Mouse (Mus musculus): ENCODE data around the gene Srr.

Srr gene

GRCm38 (mm10) chr11:74863471-74863870 lies 62.3 kb downstream of the Srr start:
- no peak for ATAC-seq (ENCODE audit: low TSS enrichment)

- no peak for ATAC-seq (ENCODE audit: low TSS enrichment)
Observed at GRCm38 (mm10) chr11:74862129-74862528, 63.6 kb downstream of the Srr start.

GRCm38 (mm10) chr11:74857756-74858155 lies 68.0 kb downstream of the Srr start:
- no peak for ATAC-seq (ENCODE audit: low TSS enrichment)

Data from frontal cortex, adult (tissue).